Mouse (Mus musculus) heart, embryonic 16.5 days (tissue): ENCODE measurements at regions not wholly inside any gene's neighbourhood (a gene's known extent, or its start where the extent isn't known, plus 50 kb on each side); places are given as distances from the start of the nearest gene placed in this dataset.

Experiments used
- ATAC-seq: fragments of 200-750 bp; cut with Nextera tagmentation; replicated peaks from 2 replicates; pipeline ENCODE4 v1.8.0; 2017; ENCODE audit warnings: moderate number of reproducible peaks; ENCODE audit not compliant: insufficient read depth, low FRiP score; ENCODE audit errors: extremely low read depth
- H3K27ac ChIP-seq: fragments of 300-500 bp; sonication (generic); 2 replicates; pipeline ENCODE4 v1.5.1; 2014; ENCODE audit warnings: mild to moderate bottlenecking, low read length, control low read depth, moderate library complexity
- H3K27me3 ChIP-seq: fragments of 300-500 bp; sonication (generic); 2 replicates; pipeline ENCODE4 v1.6.1; 2014; ENCODE audit warnings: low read length, mixed read lengths; ENCODE audit not compliant: control insufficient read depth, insufficient read depth
- H3K36me3 ChIP-seq: fragments of 300-500 bp; sonication (generic); 2 replicates; pipeline ENCODE4 v1.6.1; 2014; ENCODE audit not compliant: control insufficient read depth, insufficient read depth
- H3K4me1 ChIP-seq: fragments of 300-500 bp; sonication (generic); 2 replicates; pipeline ENCODE4 v1.6.1; 2014; ENCODE audit warnings: low read length, mixed read lengths; ENCODE audit not compliant: control insufficient read depth, insufficient read depth
- H3K4me2 ChIP-seq: fragments of 300-500 bp; sonication (generic); 2 replicates; pipeline ENCODE4 v1.6.1; 2014; ENCODE audit warnings: low read depth, mild to moderate bottlenecking, control low read depth, low read length
- H3K4me3 ChIP-seq: fragments of 300-500 bp; sonication (generic); 2 replicates; pipeline ENCODE4 v1.5.1; 2014; ENCODE audit warnings: mild to moderate bottlenecking, control low read depth, low read length
- H3K9ac ChIP-seq: fragments of 300-500 bp; sonication (generic); 2 replicates; pipeline ENCODE4 v1.6.1; 2014; ENCODE audit warnings: low read length, control low read depth
- H3K9me3 ChIP-seq: fragments of 300-500 bp; sonication (generic); replicated peaks from 2 replicates; pipeline ENCODE4 v1.6.1; 2016; ENCODE audit warnings: low read length; ENCODE audit not compliant: control insufficient read depth
- WGBS: fragments of 180-500 bp; shearing (Covaris S2); extraction: QIAGEN DNeasy Blood & Tissue Kit; methylation state at CpG from one replicate; pipeline ENCODE4 v1.1.7; 2014; 5-methylcytosine and 5-hydroxymethylcytosine counted together

DNA sequence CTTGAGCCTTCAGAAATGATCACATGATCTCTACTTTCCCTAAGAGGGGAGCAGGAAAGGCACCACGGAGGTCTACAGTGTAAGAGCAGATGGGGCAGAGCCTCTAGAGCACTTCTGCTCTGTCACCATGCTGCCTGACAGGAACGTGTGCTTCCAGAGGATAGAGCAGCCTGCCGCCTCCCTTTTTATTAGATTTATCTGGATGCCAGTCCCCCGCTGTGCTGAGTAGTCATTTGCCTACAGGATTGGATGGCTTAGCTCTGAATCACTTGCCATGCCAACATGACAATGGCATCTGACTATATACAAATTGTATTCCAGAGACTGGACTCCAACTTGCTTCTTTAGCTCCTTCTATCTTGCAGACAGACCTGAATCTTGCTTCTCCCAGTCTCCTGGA lies 234.2 kb upstream of the Rbfox1 start:
- H3K4me2 ChIP-seq = no peak overlapping the region
- no peaks in the 10 kb centered on the region for H3K9me3 ChIP-seq
- no peak overlapping the region for H3K4me3 ChIP-seq
- no peaks in the 10 kb centered on the region for H3K36me3 ChIP-seq
- no peak for ATAC-seq
- WGBS = 50% methylated on average over 4 of the region's 4 CpGs
- no peak overlapping the region for H3K27ac ChIP-seq
- H3K4me1 ChIP-seq = no peaks in the 10 kb centered on the region
- no peak overlapping the region for H3K9ac ChIP-seq
- no peaks in the 10 kb centered on the region for H3K27me3 ChIP-seq

- no peak overlapping the region for H3K9ac ChIP-seq
- no peaks in the 10 kb centered on the region for H3K36me3 ChIP-seq
- no peak overlapping the region for H3K27ac ChIP-seq
- H3K4me3 ChIP-seq = no peak overlapping the region
- H3K9me3 ChIP-seq = 0 out of 2 replicates have a peak, but pooled peaks cover 2% of the 10 kb centered on the region
- no peak for ATAC-seq
- WGBS = 60% methylated on average over 5 of the region's 5 CpGs
- no peaks in the 10 kb centered on the region for H3K27me3 ChIP-seq
- no peaks in the 10 kb centered on the region for H3K4me1 ChIP-seq
- H3K4me2 ChIP-seq = no peak overlapping the region
Observed at GRCm38 (mm10) chr16:5639956-5640355, 245.2 kb upstream of the Rbfox1 start.

DNA sequence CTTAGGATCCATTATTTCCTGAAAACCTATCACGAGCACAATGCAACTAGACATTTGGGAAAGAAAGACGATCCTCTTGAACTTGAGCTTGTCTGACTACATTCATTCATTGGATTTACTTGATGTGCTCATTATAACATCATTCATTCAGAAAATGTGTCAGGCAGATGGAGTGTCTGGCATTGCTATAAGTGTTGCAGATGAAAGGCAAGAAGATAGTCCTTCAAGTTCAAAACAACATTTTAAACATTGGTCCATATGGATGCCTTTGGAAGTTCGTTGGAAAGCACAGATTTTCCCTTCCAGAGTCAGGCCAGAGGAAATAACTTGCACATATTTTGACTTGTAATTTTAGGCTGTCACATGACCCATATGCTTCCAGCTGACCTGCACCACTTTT lies 255.2 kb upstream of the Rbfox1 start:
- Histone ChIP-seq H3K27ac (no peak overlapping the region), H3K4me3 (no peak overlapping the region), H3K4me1 (no peaks in the 10 kb centered on the region), H3K36me3 (no peaks in the 10 kb centered on the region), H3K4me2 (no peak overlapping the region), H3K9ac (no peak overlapping the region), H3K9me3 (no peaks in the 10 kb centered on the region), H3K27me3 (no peaks in the 10 kb centered on the region)
- WGBS = 67% methylated on average over 3 of the region's 3 CpGs
- ATAC-seq = no peak

DNA sequence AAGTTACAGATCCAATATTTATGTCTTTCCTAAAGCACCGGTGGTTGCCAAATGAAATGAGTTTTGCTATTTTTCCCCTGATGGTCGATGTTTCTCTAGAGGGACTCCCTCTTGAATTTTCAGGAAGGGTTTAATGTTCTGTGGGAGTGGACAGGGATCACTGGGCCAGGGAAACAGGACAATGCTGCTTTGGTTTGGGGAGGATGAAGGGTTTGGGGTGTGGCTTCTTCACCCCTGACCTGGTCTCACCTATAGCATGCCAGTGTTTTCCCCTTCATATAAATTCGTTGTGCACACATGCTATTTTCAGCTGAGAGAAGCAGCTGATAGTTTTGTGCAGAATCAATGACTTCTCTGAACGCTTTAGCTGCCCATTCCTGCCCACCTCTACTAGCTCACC lies 257.2 kb upstream of the Rbfox1 start:
- Histone ChIP-seq H3K27ac (no peak overlapping the region), H3K4me3 (no peak overlapping the region), H3K4me2 (no peak overlapping the region), H3K27me3 (no peaks in the 10 kb centered on the region), H3K4me1 (no peaks in the 10 kb centered on the region), H3K9me3 (no peaks in the 10 kb centered on the region), H3K36me3 (no peaks in the 10 kb centered on the region), H3K9ac (no peak overlapping the region)
- 76% methylated on average over 4 of the region's 4 CpGs for whole genome bisulfite sequencing
- ATAC-seq = no peak

GRCm38 (mm10) chr16:5627117-5627909 lies 257.8 kb upstream of the Rbfox1 start:
- Histone ChIP-seq H3K27me3 (no peaks in the 10 kb centered on the region), H3K4me1 (no peaks in the 10 kb centered on the region), H3K27ac (no peak overlapping the region), H3K36me3 (no peaks in the 10 kb centered on the region), H3K4me2 (no peak overlapping the region), H3K4me3 (no peak overlapping the region), H3K9ac (no peak overlapping the region), H3K9me3 (no peaks in the 10 kb centered on the region)
- WGBS = 48% methylated on average over 5 of the region's 5 CpGs
- ATAC-seq = no peak

DNA sequence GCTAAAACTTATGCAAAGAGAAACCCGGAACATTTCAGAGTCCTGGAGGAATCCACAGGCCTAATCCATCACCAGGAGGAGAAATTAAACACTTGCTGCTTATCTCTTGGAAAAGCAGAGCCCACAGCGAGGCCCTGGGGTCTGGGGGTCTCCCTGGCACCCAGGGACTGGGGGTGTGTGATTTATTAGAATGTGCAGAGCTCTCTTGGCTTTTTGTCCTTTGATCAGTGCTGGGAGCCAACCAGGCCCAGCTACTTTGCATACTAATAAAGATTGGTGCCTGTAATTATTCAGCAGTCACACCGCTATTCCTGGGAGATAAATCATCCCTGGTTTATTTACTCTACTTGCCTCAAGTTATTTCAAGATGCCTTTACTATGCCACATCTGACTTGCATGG lies 260.0 kb upstream of the Rbfox1 start:
- WGBS = 51% methylated on average over 3 of the region's 3 CpGs
- Histone ChIP-seq H3K4me3 (no peak overlapping the region), H3K9ac (no peak overlapping the region), H3K4me2 (no peak overlapping the region), H3K27ac (no peak overlapping the region), H3K4me1 (no peaks in the 10 kb centered on the region), H3K9me3 (no peaks in the 10 kb centered on the region), H3K27me3 (no peaks in the 10 kb centered on the region), H3K36me3 (no peaks in the 10 kb centered on the region)
- ATAC-seq = no peak

GRCm38 (mm10) chr16:5620566-5620965 lies 264.6 kb upstream of the Rbfox1 start:
- Histone ChIP-seq H3K9ac (no peak overlapping the region), H3K27me3 (no peaks in the 10 kb centered on the region), H3K4me1 (no peaks in the 10 kb centered on the region), H3K27ac (no peak overlapping the region), H3K36me3 (no peaks in the 10 kb centered on the region), H3K4me2 (no peak overlapping the region), H3K4me3 (no peak overlapping the region), H3K9me3 (no peaks in the 10 kb centered on the region)
- WGBS = 83% methylated on average over 3 of the region's 3 CpGs
- no peak for ATAC-seq

GRCm38 (mm10) chr16:5616356-5616755 lies 268.8 kb upstream of the Rbfox1 start:
- no peak overlapping the region for H3K4me3 ChIP-seq
- H3K9me3 ChIP-seq = no peaks in the 10 kb centered on the region
- no peaks in the 10 kb centered on the region for H3K4me1 ChIP-seq
- ATAC-seq = no peak
- H3K9ac ChIP-seq = no peak overlapping the region
- H3K36me3 ChIP-seq = no peaks in the 10 kb centered on the region
- H3K4me2 ChIP-seq = no peak overlapping the region
- 70% methylated on average over 5 of the region's 5 CpGs for WGBS
- H3K27ac ChIP-seq = no peak overlapping the region
- no peaks in the 10 kb centered on the region for H3K27me3 ChIP-seq

GRCm38 (mm10) chr16:5595359-5595758 lies 289.8 kb upstream of the Rbfox1 start:
- Histone ChIP-seq H3K4me2 (no peak overlapping the region), H3K36me3 (no peaks in the 10 kb centered on the region), H3K9me3 (no peaks in the 10 kb centered on the region), H3K27me3 (no peaks in the 10 kb centered on the region), H3K4me1 (no peaks in the 10 kb centered on the region), H3K4me3 (no peak overlapping the region), H3K27ac (no peak overlapping the region), H3K9ac (no peak overlapping the region)
- WGBS = 75% methylated on average over 6 of the region's 6 CpGs
- no peak for ATAC-seq
